Mouse (Mus musculus) neural tube, embryonic 13.5 days (tissue): ENCODE data around the gene Tbcel. TPM values are rescaled to one million over a fixed set of nuclear protein-coding genes. Genes with fewer than 3 reads are reported as not detected.

Source experiments
- ATAC-seq: fragments of 200-750 bp; cut with Nextera tagmentation; 2 replicates; pipeline ENCODE4 v1.8.0; 2017; ENCODE audit warnings: low read depth, mild to moderate bottlenecking, moderate TSS enrichment, moderate library complexity
- H3K27ac ChIP-seq: fragments of 300-500 bp; sonication (generic); replicated peaks from 2 replicates; pipeline ENCODE4 v1.5.1; 2015; ENCODE audit warnings: moderate library complexity, mild to moderate bottlenecking, inconsistent platforms
- H3K27me3 ChIP-seq: fragments of 300-500 bp; sonication (generic); 2 replicates; pipeline ENCODE4 v1.6.1; 2015; ENCODE audit warnings: mild to moderate bottlenecking, inconsistent platforms
- H3K36me3 ChIP-seq: fragments of 300-500 bp; sonication (generic); 2 replicates; pipeline ENCODE4 v1.6.1; 2015; ENCODE audit warnings: mild to moderate bottlenecking, inconsistent platforms
- H3K4me1 ChIP-seq: fragments of 300-500 bp; sonication (generic); replicated peaks from 2 replicates; pipeline ENCODE4 v1.6.1; 2015; ENCODE audit warnings: inconsistent platforms
- H3K4me2 ChIP-seq: fragments of 300-500 bp; sonication (generic); 2 replicates; pipeline ENCODE4 v1.6.1; 2015; ENCODE audit warnings: inconsistent platforms, mild to moderate bottlenecking, moderate library complexity
- H3K4me3 ChIP-seq: fragments of 300-500 bp; sonication (generic); 2 replicates; pipeline ENCODE4 v1.5.1; 2015; ENCODE audit warnings: mild to moderate bottlenecking, inconsistent platforms
- H3K9ac ChIP-seq: fragments of 300-500 bp; sonication (generic); 2 replicates; pipeline ENCODE4 v1.6.1; 2015; ENCODE audit warnings: moderate library complexity, mild to moderate bottlenecking, inconsistent platforms
- H3K9me3 ChIP-seq: fragments of 300-500 bp; sonication (generic); 2 replicates; pipeline ENCODE4 v1.6.1; 2016; ENCODE audit warnings: inconsistent platforms
- WGBS: fragments of 180-500 bp; shearing (Covaris S2); methylation state at CpG from one replicate; pipeline ENCODE4 v1.1.7; 2015; 5-methylcytosine and 5-hydroxymethylcytosine counted together
- microRNA-seq: library from miRNA; unstranded; fragments of <30 nt; microRNA quantifications from one replicate; pipeline ENCODE4, GENCODE M21; 2016
- polyA plus RNA-seq: library from polyadenylated mRNA; unstranded; fragments of >200 nt; fragmentation: Nextera tagmentation; extraction: Ambion mirVana; gene quantifications from 2 replicates; pipeline ENCODE4 v1.2.1, GENCODE M21; 2015

Tbcel gene
- polyA plus RNA-seq, 1 experiment from 2014 or later = 4.9 TPM

DNA sequence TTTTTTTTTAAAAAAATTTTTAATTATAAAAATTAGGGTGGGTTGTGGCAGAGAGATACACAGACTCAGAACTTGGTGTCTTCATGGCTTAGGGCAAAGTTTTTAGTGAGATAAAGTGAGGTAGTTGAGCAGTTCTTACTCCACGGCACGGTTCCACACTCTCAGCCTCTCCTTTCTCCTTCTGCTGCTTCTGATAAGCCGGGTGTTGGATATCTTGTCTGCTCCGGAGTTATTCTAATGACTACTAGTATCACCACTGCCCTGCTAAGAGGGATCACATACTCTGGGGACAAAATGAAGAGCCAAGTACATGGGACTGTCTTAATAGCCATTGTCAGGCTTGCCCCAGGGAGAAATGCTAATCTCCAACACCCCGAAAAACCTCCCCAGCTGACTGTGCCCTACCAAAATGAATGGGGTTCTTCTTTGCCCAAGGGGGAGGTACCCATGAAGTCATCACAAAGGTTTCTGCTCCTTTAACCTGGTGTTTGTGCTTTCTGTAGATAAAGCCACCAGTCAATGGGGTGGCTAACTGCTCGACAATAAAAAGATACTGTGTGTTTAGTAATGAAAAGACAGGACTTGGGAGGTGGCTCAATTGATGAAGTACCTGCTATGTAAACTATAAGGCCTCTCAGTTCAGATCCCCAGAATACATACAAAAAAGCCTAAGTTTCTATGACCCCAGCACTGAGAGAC, 135.8 kb downstream of the Tbcel start:
- no peak overlapping the region for H3K4me2 ChIP-seq
- WGBS = 86% methylated on average over 6 of the region's 6 CpGs
- H3K4me3 ChIP-seq = no peak overlapping the region
- no peaks in the 10 kb centered on the region for H3K36me3 ChIP-seq
- no peak for ATAC-seq
- no peak overlapping the region for H3K27ac ChIP-seq
- H3K9me3 ChIP-seq = no peaks in the 10 kb centered on the region
- peaks cover 3% of the 10 kb centered on the region; the same call in 1 of the 2 replicates for H3K27me3 ChIP-seq
- H3K9ac ChIP-seq = no peak overlapping the region
- no peaks in the 10 kb centered on the region for H3K4me1 ChIP-seq

Small RNA genes within 50 kb of the gene (microRNA-seq; reads per million reads assigned to microRNA genes)
- gene Gm44311 = not detected

Other genes with a start within 250 kb of the Tbcel start
- gene Sc5d, start 243.6 kb downstream of the Tbcel start, polyA plus RNA-seq = 59.0 and 64.9 TPM in 2 replicates
- gene Tecta, start 107.9 kb downstream of the Tbcel start, polyA plus RNA-seq = 0.37 and 0.74 TPM in 2 replicates